9 mouse cellular contexts compared by ENCODE assay signal in the genomic region with DNA sequence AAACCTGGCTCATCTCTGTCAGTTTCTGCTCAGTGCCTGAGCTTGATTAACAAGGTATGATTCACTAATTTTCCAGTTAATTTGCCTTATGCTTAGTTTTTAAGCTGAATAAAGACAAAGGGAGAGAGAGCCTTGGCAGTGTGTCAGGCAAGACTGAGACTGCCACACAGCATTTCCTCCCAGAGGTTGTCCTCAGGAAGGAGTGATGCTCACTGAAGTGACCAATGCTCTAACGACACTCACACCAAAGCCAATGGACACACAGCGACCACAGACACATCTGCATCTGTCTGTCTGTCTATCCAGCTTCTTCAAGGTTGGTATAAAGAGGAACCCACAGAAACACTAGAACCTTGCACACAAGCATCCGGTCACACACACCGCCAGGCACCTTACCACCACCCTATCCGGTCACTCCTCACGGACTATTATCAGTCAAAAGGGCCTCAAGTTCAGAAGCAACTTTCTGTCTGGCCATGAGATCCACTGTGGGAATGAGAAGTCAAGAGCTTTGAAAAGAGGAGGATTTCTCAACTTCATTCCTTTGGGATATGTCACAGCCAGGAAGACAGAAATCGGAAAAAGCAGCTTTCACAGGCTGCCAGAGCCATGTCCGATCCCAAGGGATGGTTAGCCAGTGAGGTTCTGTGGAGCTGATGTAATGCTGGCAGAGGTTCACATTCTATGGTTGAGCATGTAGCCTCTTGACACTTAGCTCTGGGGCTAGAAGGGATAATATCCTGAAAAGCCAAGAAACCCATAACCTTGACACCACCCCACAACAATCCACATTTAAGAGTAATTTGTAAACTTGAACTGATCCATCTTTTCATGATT.
A peak's percentile ranks its signal among the peaks of the same experiment; 100 is the strongest.
DNase-seq lines count a peak whose midpoint lies in the region; ATAC-seq and TF ChIP-seq lines count a peak whose summit lies in the region.
"Had no signal": no experiment of that assay in that cellular context is flagged by ENCODE, and none has a peak within 500 bp of the region (broad histone marks: within the 10 kb centered on the region; RNA-seq: fewer than 3 reads in every experiment).

No protein-coding gene starts in this region.

- 63% methylated on average over 8 of the region's 8 CpGs for WGBS in lung, adult 2 months
- 77% methylated on average over 8 of the region's 8 CpGs for WGBS in intestine, embryonic 16.5 days

- TF ChIP-seq POLR2A in lung, adult 2 months (IDR thresholded peaks at IDR 0.05; ENCODE audit: borderline replicate concordance, extremely low read depth, low read depth, low read length) = no peak
- no peak for TF ChIP-seq POLR2A in embryonic fibroblast, embryonic 13.5 days (IDR thresholded peaks at IDR 0.05; ENCODE audit: low read depth, low read length)
- no peak for TF ChIP-seq POLR2A in myocyte (IDR thresholded peaks at IDR 0.05; ENCODE audit: insufficient read length, low read depth)

- H3K79me2 ChIP-seq in myocyte (ENCODE audit: control insufficient read depth, insufficient read depth) = peaks cover 89% of the 10 kb centered on the region

- peak; percentile 35 to 59 for DNase-seq in lung, adult 18-20 months
- DNase-seq in lung, adult 2 months = no peak
- DNase-seq in cerebellum, postnatal 14 days = no peak
- DNase-seq in urinary bladder, adult 2 months (ENCODE audit: low spot score) = no peak
- DNase-seq in B cell, adult 2 months = no peak

- H3K4me2 ChIP-seq in intestine, embryonic 16.5 days (ENCODE audit: low read depth, low read length) = no peak overlapping the region
- peak overlapping the region; percentile 94 for H3K4me2 ChIP-seq in myocyte (ENCODE audit: low read depth)

- H3ac ChIP-seq in myocyte (ENCODE audit: control insufficient read depth, insufficient read length) = no peak overlapping the region

- no peak for TF ChIP-seq CTCF in lung, adult 2 months (IDR thresholded peaks at IDR 0.05; ENCODE audit: insufficient read depth, low read length)
- TF ChIP-seq CTCF in embryonic fibroblast, embryonic 13.5 days (IDR thresholded peaks at IDR 0.05; ENCODE audit: borderline replicate concordance, insufficient read depth, low read length) = no peak

- no peaks in the 10 kb centered on the region for H3K36me3 ChIP-seq in intestine, embryonic 16.5 days (ENCODE audit: control insufficient read depth, insufficient read depth, low read length)
- no peaks in the 10 kb centered on the region for H3K36me3 ChIP-seq in myocyte (ENCODE audit: control insufficient read depth, insufficient read depth)

- H3K9me3 ChIP-seq in intestine, embryonic 16.5 days (ENCODE audit: control insufficient read depth, low read length) = no peaks in the 10 kb centered on the region

- H3K27ac ChIP-seq in embryonic fibroblast, embryonic 13.5 days (ENCODE audit: insufficient read depth, low read length) = peak overlapping the region; percentile 96
- H3K27ac ChIP-seq in intestine, embryonic 16.5 days (ENCODE audit: low read length) = peak overlapping the region; percentile 53

- peak; percentile 76 for ATAC-seq in intestine, embryonic 16.5 days

- no peaks in the 10 kb centered on the region for H3K27me3 ChIP-seq in intestine, embryonic 16.5 days (replicated peaks; ENCODE audit: control insufficient read depth, insufficient read depth, low read length)
- H3K27me3 ChIP-seq in myocyte (ENCODE audit: control insufficient read depth, insufficient read depth, insufficient read length) = no peaks in the 10 kb centered on the region

- no peak overlapping the region for H3K9ac ChIP-seq in intestine, embryonic 16.5 days (ENCODE audit: low read depth, low read length)

- no peak overlapping the region for H3K4me3 ChIP-seq in lung, adult 2 months (replicated peaks; ENCODE audit: extremely low read depth, low read depth, low read length)
- no peak overlapping the region for H3K4me3 ChIP-seq in embryonic fibroblast, embryonic 13.5 days (ENCODE audit: insufficient read depth, low read length)
- H3K4me3 ChIP-seq in intestine, embryonic 16.5 days (ENCODE audit: low read length) = no peak overlapping the region
- H3K4me3 ChIP-seq in myocyte = peak overlapping the region; percentile 2
- H3K4me3 ChIP-seq: erythroblast, embryonic 14.5 days had no signal

- peaks cover 6% of the 10 kb centered on the region for H3K4me1 ChIP-seq in lung, adult 2 months (ENCODE audit: control insufficient read depth, insufficient read depth, low read length)
- peaks cover 31% of the 10 kb centered on the region for H3K4me1 ChIP-seq in embryonic fibroblast, embryonic 13.5 days (ENCODE audit: control insufficient read depth, insufficient read depth, low read length)
- H3K4me1 ChIP-seq in intestine, embryonic 16.5 days (ENCODE audit: control insufficient read depth, insufficient read depth, low read length) = peaks cover 25% of the 10 kb centered on the region

TF ChIP-seq in myocyte, 11 proteins besides CTCF, POLR2A, EP300 and RAD21:
- TF ChIP-seq POLR2AphosphoS2 (IDR thresholded peaks at IDR 0.05; ENCODE audit: insufficient read length, low read depth) (no peak), MYOD1 (IDR thresholded peaks at IDR 0.05; ENCODE audit: control insufficient read depth in 1 of 3, insufficient read length in 2 of 3, low read depth in 2 of 3) (peak in 1 of 3 experiments; percentile 18), SRF (IDR thresholded peaks at IDR 0.05; ENCODE audit: control insufficient read depth, insufficient read length, low read depth) (no peak), CEBPB (IDR thresholded peaks at IDR 0.05; ENCODE audit: insufficient read depth, poor library complexity, severe bottlenecking) (peak; percentile 95), TCF12 (IDR thresholded peaks at IDR 0.05; ENCODE audit: insufficient read depth, poor library complexity, severe bottlenecking) (no peak), MYOG (IDR thresholded peaks at IDR 0.05; ENCODE audit: control insufficient read depth in 1 of 3, insufficient read depth in 1 of 3, insufficient read length in 2 of 3, low read depth in 2 of 3) (no peak), USF1 (IDR thresholded peaks at IDR 0.05; ENCODE audit: low read depth) (no peak), E2F4 (IDR thresholded peaks at IDR 0.05; ENCODE audit: insufficient read depth) (no peak), REST (IDR thresholded peaks at IDR 0.05; ENCODE audit: insufficient read depth, insufficient read length) (no peak), MAX (IDR thresholded peaks at IDR 0.05; ENCODE audit: low read depth) (no peak), TCF3 (IDR thresholded peaks at IDR 0.05; ENCODE audit: insufficient read length, low read depth) (no peak)

Comparison
In these comparisons a context has a peak if more than half of its experiments do, and no peak if none do; other contexts are left out.
1. DNase-seq: peak in lung, adult 18-20 months (2 of 2); none in lung, adult 2 months (single experiment), cerebellum, postnatal 14 days (0 of 2), urinary bladder, adult 2 months (single experiment) and B cell, adult 2 months (0 of 2).